Mouse (Mus musculus): ENCODE data around the gene Ccno.

- TF ChIP-seq CTCF (conservative IDR thresholded peaks at IDR 0.05; ENCODE audit: insufficient read depth, insufficient read length, low read depth, low read length): no peak
- no peak for TF ChIP-seq POLR2A (IDR thresholded peaks at IDR 0.05; ENCODE audit: low read depth, low read length)
Measured at GRCm38 (mm10) chr13:113000090-113000489, 12.5 kb downstream of the Ccno start.
